Mouse (Mus musculus): ENCODE data around the gene Vwa1. TPM values are rescaled to one million over a fixed set of nuclear protein-coding genes. Genes with fewer than 3 reads are reported as not detected.
"Not testable (repeated sequence)": the region's sequence is repeated elsewhere in the genome, so short reads cannot be mapped to it uniquely, and the experiment has no call there.

Gene Vwa1
- polyA plus RNA-seq (2017; shearing (Covaris generic)): under 1 TPM in 1 of 2 experiments, not detected in 1; 0.23 TPM

GRCm38 (mm10) chr4:155774280-155774754 lies at the start of gene Vwa1:
Vwa1 (minus strand) TSS chr4:155774698.
- peak; percentile 81 for ATAC-seq

- ATAC-seq: no peak
Observed at GRCm38 (mm10) chr4:155823443-155823842, 48.9 kb upstream of the Vwa1 start.

GRCm38 (mm10) chr4:155821025-155821424 lies 46.5 kb upstream of the Vwa1 start:
- no peak for ATAC-seq

- no peak for ATAC-seq
Observed at GRCm38 (mm10) chr4:155817533-155817932, 43.0 kb upstream of the Vwa1 start.

GRCm38 (mm10) chr4:155812665-155813181 lies 38.2 kb upstream of the Vwa1 start:
- ATAC-seq: peak; percentile 13

- peak; percentile 99 for ATAC-seq
Observed at GRCm38 (mm10) chr4:155811929-155812664, 37.6 kb upstream of the Vwa1 start, which contains the start of gene Ccnl2. Ccnl2 (plus strand) TSS chr4:155812489.

- ATAC-seq: no peak
Observed at GRCm38 (mm10) chr4:155807841-155808240, 33.3 kb upstream of the Vwa1 start.

- peak; percentile 97 for ATAC-seq
Observed at GRCm38 (mm10) chr4:155803340-155804041, 29.0 kb upstream of the Vwa1 start.

GRCm38 (mm10) chr4:155802741-155803339 lies 28.3 kb upstream of the Vwa1 start, which contains the start of gene Mrpl20:
Mrpl20 (plus strand) TSS chr4:155802878.
- peak; percentile 58 for ATAC-seq

- ATAC-seq: no peak
Observed at GRCm38 (mm10) chr4:155802075-155802474, 27.6 kb upstream of the Vwa1 start.

GRCm38 (mm10) chr4:155793730-155794129 lies 19.2 kb upstream of the Vwa1 start:
- ATAC-seq: no peak

- no peak for ATAC-seq
Observed at GRCm38 (mm10) chr4:155791240-155791933, 16.9 kb upstream of the Vwa1 start.

- no peak for ATAC-seq
Observed at GRCm38 (mm10) chr4:155790650-155791161, 16.2 kb upstream of the Vwa1 start.

- ATAC-seq: no peak
Observed at GRCm38 (mm10) chr4:155790021-155790489, 15.6 kb upstream of the Vwa1 start, which contains the start of gene Ankrd65. Ankrd65 (plus strand) TSS chr4:155790439.

- ATAC-seq: not testable (repeated sequence)
Observed at GRCm38 (mm10) chr4:155788833-155789232, 14.3 kb upstream of the Vwa1 start.

GRCm38 (mm10) chr4:155788300-155788699 lies 13.8 kb upstream of the Vwa1 start:
- no peak for ATAC-seq

GRCm38 (mm10) chr4:155785819-155786218 lies 11.3 kb upstream of the Vwa1 start, which contains the start of gene Tmem88b:
Tmem88b (minus strand) TSS chr4:155785874.
- ATAC-seq: no peak

GRCm38 (mm10) chr4:155785246-155785645 lies 10.7 kb upstream of the Vwa1 start:
- ATAC-seq: no peak

GRCm38 (mm10) chr4:155784081-155784701 lies 9.7 kb upstream of the Vwa1 start:
- ATAC-seq: peak; percentile 77

- no peak for ATAC-seq
Observed at GRCm38 (mm10) chr4:155783486-155784080, 9.1 kb upstream of the Vwa1 start.

- no peak for ATAC-seq
Observed at GRCm38 (mm10) chr4:155780895-155781294, 6.4 kb upstream of the Vwa1 start.

Data from CD4-positive, CD25-positive, alpha-beta regulatory T cell, adult 4 months (primary cell).